Mouse (Mus musculus) embryo, embryonic 10.5 days (tissue): ENCODE results near the gene Sorbs2.
A peak's percentile ranks its signal among the peaks of the same experiment; 100 is the strongest.

Source experiments
- DNase-seq: peaks from one replicate; pipeline ENCODE4 v3.0.0-alpha.2; 2015; ENCODE audit warnings: low spot score

Sorbs2 gene

GRCm38 (mm10) chr8:45507634-45508321, at the start of gene Sorbs2:
TSS of gene Sorbs2 (plus strand) at chr8:45507788.
- DNase-seq: peak; percentile 42

GRCm38 (mm10) chr8:45457874-45458273, 49.7 kb upstream of the Sorbs2 start:
- DNase-seq: no peak

- no peak for DNase-seq
Measured at GRCm38 (mm10) chr8:45469006-45469405, 38.6 kb upstream of the Sorbs2 start.

- DNase-seq: no peak
Measured at GRCm38 (mm10) chr8:45469507-45470178, 37.9 kb upstream of the Sorbs2 start.

GRCm38 (mm10) chr8:45480886-45481285, 26.7 kb upstream of the Sorbs2 start:
- no peak for DNase-seq

- no peak for DNase-seq
Measured at GRCm38 (mm10) chr8:45486281-45486680, 21.3 kb upstream of the Sorbs2 start.

GRCm38 (mm10) chr8:45503971-45504370, 3.6 kb upstream of the Sorbs2 start:
- no peak for DNase-seq

GRCm38 (mm10) chr8:45506376-45506775, 1.2 kb upstream of the Sorbs2 start:
- no peak for DNase-seq

- no peak for DNase-seq
Measured at GRCm38 (mm10) chr8:45507277-45507633, 333 bp upstream of the Sorbs2 start.

- DNase-seq: peak; percentile 4
Measured at GRCm38 (mm10) chr8:45508521-45509104, 1.0 kb downstream of the Sorbs2 start.

GRCm38 (mm10) chr8:45512369-45512768, 4.8 kb downstream of the Sorbs2 start:
- DNase-seq: no peak

- no peak for DNase-seq
Measured at GRCm38 (mm10) chr8:45521595-45521994, 14.0 kb downstream of the Sorbs2 start.

GRCm38 (mm10) chr8:45527708-45528107, 20.1 kb downstream of the Sorbs2 start:
- DNase-seq: no peak

- DNase-seq: no peak
Measured at GRCm38 (mm10) chr8:45528890-45529289, 21.3 kb downstream of the Sorbs2 start.

- DNase-seq: no peak
Measured at GRCm38 (mm10) chr8:45536578-45536977, 29.0 kb downstream of the Sorbs2 start.

GRCm38 (mm10) chr8:45540513-45540912, 32.9 kb downstream of the Sorbs2 start:
- no peak for DNase-seq

- no peak for DNase-seq
Measured at GRCm38 (mm10) chr8:45552175-45552574, 44.6 kb downstream of the Sorbs2 start.

- no peak for DNase-seq
Measured at GRCm38 (mm10) chr8:45554627-45555026, 47.0 kb downstream of the Sorbs2 start.

GRCm38 (mm10) chr8:45557936-45558335, 50.3 kb downstream of the Sorbs2 start:
- DNase-seq: peak; percentile 52

GRCm38 (mm10) chr8:45558426-45558825, 50.8 kb downstream of the Sorbs2 start:
- no peak for DNase-seq

GRCm38 (mm10) chr8:45559176-45559820, 51.7 kb downstream of the Sorbs2 start:
- DNase-seq: no peak

GRCm38 (mm10) chr8:45565189-45565588, 57.6 kb downstream of the Sorbs2 start:
- no peak for DNase-seq

GRCm38 (mm10) chr8:45570117-45570516, 62.5 kb downstream of the Sorbs2 start:
- no peak for DNase-seq
